Mouse (Mus musculus): ENCODE data around the gene Snrnp27. TPM values are rescaled to one million over a fixed set of nuclear protein-coding genes. Genes with fewer than 3 reads are reported as not detected.

The Snrnp27 gene
- polyA plus RNA-seq, 1 experiment from 2014 or later, result 137 TPM

DNA sequence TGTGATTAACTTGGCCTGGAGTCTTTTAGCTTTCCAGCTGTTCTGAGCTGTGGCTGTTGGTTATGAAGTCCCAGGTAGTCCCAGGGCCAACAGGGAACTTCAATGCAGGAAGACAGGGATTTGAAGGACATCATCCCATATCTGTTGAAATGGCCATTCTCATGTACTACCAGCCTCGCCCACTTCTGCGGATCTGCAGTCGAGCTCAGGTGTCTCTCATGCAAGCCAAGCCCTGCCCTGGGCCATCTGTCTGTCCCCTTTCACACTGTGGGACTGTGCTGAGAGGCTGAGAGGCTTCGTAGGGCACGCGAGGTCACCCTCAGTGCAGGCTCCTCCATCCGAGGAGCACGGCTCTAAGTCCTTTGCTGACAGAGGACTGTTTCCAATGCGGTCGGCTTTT lies 11.9 kb upstream of the Snrnp27 start:
- Histone ChIP-seq H3K27ac (ENCODE audit: low read depth, low read length) (no peak overlapping the region), H3K4me2 (no peak overlapping the region), H3K9ac (ENCODE audit: low read length) (no peak overlapping the region), H3K4me3 (ENCODE audit: low read depth, low read length) (no peak overlapping the region), H3K27me3 (ENCODE audit: control insufficient read depth, insufficient read depth, low read length) (no peaks in the 10 kb centered on the region), H3K4me1 (ENCODE audit: control insufficient read depth, insufficient read depth, low read length) (no peaks in the 10 kb centered on the region), H3K36me3 (ENCODE audit: control insufficient read depth, insufficient read depth, low read length) (peaks cover 2% of the 10 kb centered on the region; the same call in 1 of the 2 replicates), H3K9me3 (ENCODE audit: control insufficient read depth, low read length) (no peaks in the 10 kb centered on the region)
- WGBS, result 91% methylated on average over 10 of the region's 10 CpGs
- DNase-seq (ENCODE audit: low spot score, missing footprints), result no peak
- ATAC-seq (ENCODE audit: low FRiP score), result no peak

DNA sequence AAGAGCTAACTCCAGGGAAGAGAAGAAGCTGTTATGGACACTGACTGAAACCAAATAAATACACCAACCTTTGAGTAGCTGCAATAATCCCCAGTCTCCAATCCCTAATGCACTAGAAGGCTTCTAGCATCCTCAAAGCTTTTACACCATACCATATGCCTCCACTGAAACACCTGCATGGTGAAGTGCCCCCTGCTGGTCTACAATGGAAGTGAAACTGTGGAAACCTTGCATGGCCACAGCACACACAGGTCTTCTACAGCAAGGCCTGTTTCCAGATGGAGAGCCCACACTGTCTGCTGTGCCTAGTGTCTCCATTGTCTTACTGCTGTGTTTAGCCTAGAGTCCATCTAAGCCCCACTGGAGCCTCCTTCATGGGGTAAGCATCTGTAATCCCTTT lies 10.1 kb upstream of the Snrnp27 start:
- no peaks in the 10 kb centered on the region for H3K9me3 ChIP-seq (ENCODE audit: control insufficient read depth, low read length)
- no peak overlapping the region for H3K9ac ChIP-seq (ENCODE audit: low read length)
- peak; percentile 91 for DNase-seq (ENCODE audit: low spot score, missing footprints)
- H3K27ac ChIP-seq (ENCODE audit: low read depth, low read length), result no peak overlapping the region
- no peaks in the 10 kb centered on the region for H3K27me3 ChIP-seq (ENCODE audit: control insufficient read depth, insufficient read depth, low read length)
- H3K4me2 ChIP-seq, result no peak overlapping the region
- no peak overlapping the region for H3K4me3 ChIP-seq (ENCODE audit: low read depth, low read length)
- ATAC-seq (ENCODE audit: low FRiP score), result no peak
- peaks cover 3% of the 10 kb centered on the region; the same call in 1 of the 2 replicates for H3K36me3 ChIP-seq (ENCODE audit: control insufficient read depth, insufficient read depth, low read length)
- H3K4me1 ChIP-seq (ENCODE audit: control insufficient read depth, insufficient read depth, low read length), result no peaks in the 10 kb centered on the region

DNA sequence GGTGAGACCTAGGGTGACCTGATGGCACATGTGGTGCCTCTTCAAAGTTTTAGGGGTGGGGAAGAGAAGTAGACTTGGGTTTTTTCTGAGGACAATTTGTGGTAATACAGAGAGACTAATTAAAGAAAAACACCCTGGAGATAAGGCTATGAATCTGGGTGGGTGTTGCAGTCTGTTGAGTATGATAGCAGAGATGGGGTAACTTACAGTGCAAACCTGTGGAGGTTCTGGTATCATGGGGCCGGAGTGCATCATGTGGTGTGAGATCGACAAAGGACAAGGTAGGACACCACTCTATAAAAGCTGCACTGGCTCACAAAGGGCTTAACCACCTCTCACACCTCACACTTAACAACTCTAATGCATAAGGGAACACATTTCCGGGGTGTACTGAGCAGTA lies 5.3 kb upstream of the Snrnp27 start:
- no peak overlapping the region for H3K9ac ChIP-seq (ENCODE audit: low read length)
- ATAC-seq (ENCODE audit: low FRiP score) (no peak), DNase-seq (ENCODE audit: low spot score, missing footprints) (no peak)
- WGBS, result 86% methylated on average over 3 of the region's 3 CpGs
- H3K9me3 ChIP-seq (ENCODE audit: control insufficient read depth, low read length), result no peaks in the 10 kb centered on the region
- H3K27ac ChIP-seq (ENCODE audit: low read depth, low read length), result no peak overlapping the region
- H3K36me3 ChIP-seq (ENCODE audit: control insufficient read depth, insufficient read depth, low read length), result peaks cover 2% of the 10 kb centered on the region; the same call in 1 of the 2 replicates
- no peak overlapping the region for H3K4me3 ChIP-seq (ENCODE audit: low read depth, low read length)
- peaks cover 1% of the 10 kb centered on the region; the same call in 1 of the 2 replicates for H3K4me1 ChIP-seq (ENCODE audit: control insufficient read depth, insufficient read depth, low read length)
- no peak overlapping the region for H3K4me2 ChIP-seq
- no peaks in the 10 kb centered on the region for H3K27me3 ChIP-seq (ENCODE audit: control insufficient read depth, insufficient read depth, low read length)

DNA sequence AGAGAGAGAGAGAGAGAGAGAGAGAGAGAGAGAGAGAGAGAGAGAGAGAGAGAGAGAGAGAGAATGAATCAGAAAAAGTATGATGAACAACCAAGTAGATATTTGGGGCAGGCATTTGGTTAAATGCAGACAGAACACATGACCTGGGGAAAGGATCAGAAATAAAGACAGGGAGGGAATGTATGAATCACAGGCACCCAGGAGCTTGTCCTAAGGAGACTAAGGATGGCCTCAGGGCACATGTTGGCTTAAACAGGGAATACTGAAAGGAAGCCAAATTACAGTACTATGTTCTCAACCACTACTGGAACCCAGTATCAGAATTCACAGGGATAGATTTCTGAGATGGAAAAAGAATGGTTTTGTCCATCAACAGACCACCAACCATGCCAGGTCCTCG lies 2.6 kb upstream of the Snrnp27 start:
- Histone ChIP-seq H3K36me3 (ENCODE audit: control insufficient read depth, insufficient read depth, low read length) (peaks cover 2% of the 10 kb centered on the region), H3K9ac (ENCODE audit: low read length) (no peak overlapping the region), H3K4me1 (ENCODE audit: control insufficient read depth, insufficient read depth, low read length) (peaks cover 6% of the 10 kb centered on the region; the same call in 1 of the 2 replicates), H3K27me3 (ENCODE audit: control insufficient read depth, insufficient read depth, low read length) (no peaks in the 10 kb centered on the region), H3K4me3 (ENCODE audit: low read depth, low read length) (no peak overlapping the region), H3K4me2 (no peak overlapping the region), H3K9me3 (ENCODE audit: control insufficient read depth, low read length) (no peaks in the 10 kb centered on the region), H3K27ac (ENCODE audit: low read depth, low read length) (no peak overlapping the region)
- 78% methylated on average over 1 of the region's 1 CpGs for WGBS
- DNase-seq (ENCODE audit: low spot score, missing footprints), result no peak
- no peak for ATAC-seq (ENCODE audit: low FRiP score)

DNA sequence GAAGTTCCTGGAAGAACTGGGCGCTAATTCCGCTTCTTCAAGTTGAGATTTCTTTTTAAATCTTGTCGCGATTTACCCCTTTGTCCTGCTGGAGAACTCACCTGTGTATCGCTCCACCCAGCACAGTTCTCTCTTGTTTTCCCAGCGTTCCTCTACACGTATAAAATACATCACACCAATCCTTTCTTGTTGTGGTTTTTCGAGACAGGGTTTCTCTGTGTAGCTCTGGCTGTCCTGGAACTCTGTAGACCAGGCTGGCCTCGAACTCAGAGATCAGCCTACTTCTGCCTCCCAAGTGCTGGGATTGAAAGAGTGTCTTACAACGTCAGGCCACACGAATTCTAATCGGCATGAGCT lies 311 bp upstream of the Snrnp27 start:
- H3K4me2 ChIP-seq, result peak overlapping the region; percentile 50
- H3K4me3 ChIP-seq (ENCODE audit: low read depth, low read length), result peak overlapping the region; percentile 83
- H3K9ac ChIP-seq (ENCODE audit: low read length), result peak overlapping the region; percentile 85
- no peak for ATAC-seq (ENCODE audit: low FRiP score)
- no peaks in the 10 kb centered on the region for H3K9me3 ChIP-seq (ENCODE audit: control insufficient read depth, low read length)
- H3K4me1 ChIP-seq (ENCODE audit: control insufficient read depth, insufficient read depth, low read length), result peaks cover 6% of the 10 kb centered on the region; the same call in 1 of the 2 replicates
- no peaks in the 10 kb centered on the region for H3K27me3 ChIP-seq (ENCODE audit: control insufficient read depth, insufficient read depth, low read length)
- peaks cover 9% of the 10 kb centered on the region for H3K36me3 ChIP-seq (ENCODE audit: control insufficient read depth, insufficient read depth, low read length)
- WGBS, result 40% methylated on average over 12 of the region's 12 CpGs
- no peak for DNase-seq (ENCODE audit: low spot score, missing footprints)
- H3K27ac ChIP-seq (ENCODE audit: low read depth, low read length), result no peak overlapping the region

DNA sequence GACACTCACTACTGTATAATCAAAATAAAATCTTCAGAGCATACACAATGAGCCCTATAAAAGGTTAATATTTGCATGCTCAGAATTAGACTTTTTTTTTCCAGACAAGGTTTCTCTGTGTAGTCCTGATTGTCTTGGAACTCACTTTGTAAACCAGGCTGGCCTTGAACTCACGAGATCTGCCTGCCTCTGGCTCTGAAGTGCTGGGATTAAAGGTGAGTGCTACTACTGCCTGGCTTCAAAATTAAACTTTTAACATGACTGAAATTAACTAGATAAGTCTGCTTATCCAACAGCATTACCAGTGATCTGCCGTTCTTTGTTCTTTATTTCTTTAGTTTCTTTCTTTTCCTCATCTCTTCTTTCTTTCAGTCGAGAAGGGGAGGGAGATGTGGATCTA lies 3.0 kb downstream of the Snrnp27 start:
- DNase-seq (ENCODE audit: low spot score, missing footprints) (no peak), ATAC-seq (ENCODE audit: low FRiP score) (no peak)
- H3K36me3 ChIP-seq (ENCODE audit: control insufficient read depth, insufficient read depth, low read length), result peaks cover 13% of the 10 kb centered on the region
- WGBS, result 96% methylated on average over 3 of the region's 3 CpGs
- no peak overlapping the region for H3K4me3 ChIP-seq (ENCODE audit: low read depth, low read length)
- no peaks in the 10 kb centered on the region for H3K27me3 ChIP-seq (ENCODE audit: control insufficient read depth, insufficient read depth, low read length)
- no peak overlapping the region for H3K27ac ChIP-seq (ENCODE audit: low read depth, low read length)
- no peak overlapping the region for H3K4me2 ChIP-seq
- H3K9me3 ChIP-seq (ENCODE audit: control insufficient read depth, low read length), result no peaks in the 10 kb centered on the region
- H3K9ac ChIP-seq (ENCODE audit: low read length), result no peak overlapping the region
- H3K4me1 ChIP-seq (ENCODE audit: control insufficient read depth, insufficient read depth, low read length), result peaks cover 6% of the 10 kb centered on the region; the same call in 1 of the 2 replicates

DNA sequence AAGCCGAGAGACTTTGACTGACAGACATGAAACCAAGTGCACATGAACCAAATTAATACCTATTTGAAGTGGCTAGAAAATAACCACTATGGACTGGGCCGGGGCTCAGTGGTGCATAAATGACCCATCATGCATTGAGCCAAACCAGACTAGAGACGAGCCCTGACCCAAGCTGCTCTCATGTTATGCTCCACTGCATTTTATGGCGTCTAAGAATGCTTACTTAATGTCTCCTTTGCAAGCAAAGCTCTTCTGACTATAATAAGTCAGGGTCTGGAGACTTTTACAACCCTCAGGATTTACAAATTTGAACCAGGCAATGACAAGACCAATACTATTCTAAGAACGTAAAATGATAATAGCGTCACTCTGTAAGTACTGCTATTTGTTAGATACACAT lies 6.0 kb downstream of the Snrnp27 start:
- peak; percentile 81 for DNase-seq (ENCODE audit: low spot score, missing footprints)
- WGBS, result 87% methylated on average over 6 of the region's 6 CpGs
- H3K36me3 ChIP-seq (ENCODE audit: control insufficient read depth, insufficient read depth, low read length), result peaks cover 20% of the 10 kb centered on the region
- no peaks in the 10 kb centered on the region for H3K27me3 ChIP-seq (ENCODE audit: control insufficient read depth, insufficient read depth, low read length)
- no peak overlapping the region for H3K9ac ChIP-seq (ENCODE audit: low read length)
- no peak overlapping the region for H3K27ac ChIP-seq (ENCODE audit: low read depth, low read length)
- no peak overlapping the region for H3K4me2 ChIP-seq
- H3K4me3 ChIP-seq (ENCODE audit: low read depth, low read length), result no peak overlapping the region
- H3K4me1 ChIP-seq (ENCODE audit: control insufficient read depth, insufficient read depth, low read length), result no peaks in the 10 kb centered on the region
- H3K9me3 ChIP-seq (ENCODE audit: control insufficient read depth, low read length), result no peaks in the 10 kb centered on the region
- ATAC-seq (ENCODE audit: low FRiP score), result no peak

DNA sequence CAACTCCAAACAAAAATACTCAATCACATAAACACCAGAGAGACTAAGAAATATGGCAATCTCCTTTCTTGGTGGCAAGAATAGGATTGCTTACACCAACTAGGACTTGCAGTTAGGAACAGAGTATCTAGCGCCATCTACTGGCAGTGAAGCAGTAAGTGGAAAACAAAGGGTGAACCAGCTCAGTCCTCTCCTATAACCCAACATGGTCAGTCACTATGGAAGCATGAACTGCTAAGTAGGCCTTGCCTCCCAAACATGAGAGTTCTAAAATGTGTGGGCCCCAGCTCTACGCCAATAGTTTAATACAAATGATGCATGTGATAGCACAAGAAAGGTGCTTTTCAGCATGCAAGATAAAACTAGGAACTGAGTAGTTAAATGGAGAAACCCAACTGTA lies 13.4 kb downstream of the Snrnp27 start:
- no peak overlapping the region for H3K9ac ChIP-seq (ENCODE audit: low read length)
- peaks cover 4% of the 10 kb centered on the region for H3K36me3 ChIP-seq (ENCODE audit: control insufficient read depth, insufficient read depth, low read length)
- H3K9me3 ChIP-seq (ENCODE audit: control insufficient read depth, low read length), result no peaks in the 10 kb centered on the region
- H3K4me2 ChIP-seq, result no peak overlapping the region
- no peak overlapping the region for H3K4me3 ChIP-seq (ENCODE audit: low read depth, low read length)
- 24% methylated on average over 2 of the region's 2 CpGs for WGBS
- no peak overlapping the region for H3K27ac ChIP-seq (ENCODE audit: low read depth, low read length)
- DNase-seq (ENCODE audit: low spot score, missing footprints) (peak; percentile 91), ATAC-seq (ENCODE audit: low FRiP score) (no peak)
- no peaks in the 10 kb centered on the region for H3K27me3 ChIP-seq (ENCODE audit: control insufficient read depth, insufficient read depth, low read length)
- peaks cover 18% of the 10 kb centered on the region for H3K4me1 ChIP-seq (ENCODE audit: control insufficient read depth, insufficient read depth, low read length)

DNA sequence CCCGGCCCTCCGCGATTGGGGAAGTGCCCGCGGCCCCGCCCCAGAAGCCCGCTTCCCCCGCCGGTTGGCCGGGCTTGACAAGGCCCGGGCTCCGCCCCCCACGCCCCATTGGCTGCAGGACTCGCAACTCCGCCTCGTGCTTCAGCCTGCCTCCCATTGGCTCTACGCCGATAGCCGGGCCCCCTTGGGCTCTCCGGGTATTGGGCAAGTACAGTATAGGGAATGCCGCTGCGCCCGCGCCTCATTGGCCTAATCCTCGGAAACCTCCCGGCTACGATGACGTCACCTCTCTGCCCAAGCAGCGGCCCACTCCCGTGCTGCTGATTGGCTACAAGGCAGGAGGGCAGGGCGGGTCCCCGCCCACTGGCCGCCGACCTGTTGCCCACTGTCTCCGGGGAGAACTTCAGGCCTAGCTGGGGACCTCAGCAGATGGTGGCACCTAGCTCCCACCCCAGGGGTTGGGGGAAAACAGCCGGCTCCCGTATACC lies 15.0 kb downstream of the Snrnp27 start:
- Histone ChIP-seq H3K4me2 (peak overlapping the region; percentile 89), H3K9me3 (ENCODE audit: control insufficient read depth, low read length) (no peaks in the 10 kb centered on the region), H3K27me3 (ENCODE audit: control insufficient read depth, insufficient read depth, low read length) (no peaks in the 10 kb centered on the region), H3K9ac (ENCODE audit: low read length) (peak overlapping the region; percentile 52), H3K4me3 (ENCODE audit: low read depth, low read length) (peak overlapping the region; percentile 73), H3K27ac (ENCODE audit: low read depth, low read length) (no peak overlapping the region; the same call in 1 of the 2 replicates), H3K4me1 (ENCODE audit: control insufficient read depth, insufficient read depth, low read length) (peaks cover 18% of the 10 kb centered on the region), H3K36me3 (ENCODE audit: control insufficient read depth, insufficient read depth, low read length) (peaks cover 2% of the 10 kb centered on the region)
- under 1% methylated on average over 34 of the region's 37 CpGs for WGBS
- peak; percentile 100 for ATAC-seq (ENCODE audit: low FRiP score)
- peak; percentile 99 for DNase-seq (ENCODE audit: low spot score, missing footprints)

Data from midbrain, embryonic 11.5 days (tissue).